In the genomic region with DNA sequence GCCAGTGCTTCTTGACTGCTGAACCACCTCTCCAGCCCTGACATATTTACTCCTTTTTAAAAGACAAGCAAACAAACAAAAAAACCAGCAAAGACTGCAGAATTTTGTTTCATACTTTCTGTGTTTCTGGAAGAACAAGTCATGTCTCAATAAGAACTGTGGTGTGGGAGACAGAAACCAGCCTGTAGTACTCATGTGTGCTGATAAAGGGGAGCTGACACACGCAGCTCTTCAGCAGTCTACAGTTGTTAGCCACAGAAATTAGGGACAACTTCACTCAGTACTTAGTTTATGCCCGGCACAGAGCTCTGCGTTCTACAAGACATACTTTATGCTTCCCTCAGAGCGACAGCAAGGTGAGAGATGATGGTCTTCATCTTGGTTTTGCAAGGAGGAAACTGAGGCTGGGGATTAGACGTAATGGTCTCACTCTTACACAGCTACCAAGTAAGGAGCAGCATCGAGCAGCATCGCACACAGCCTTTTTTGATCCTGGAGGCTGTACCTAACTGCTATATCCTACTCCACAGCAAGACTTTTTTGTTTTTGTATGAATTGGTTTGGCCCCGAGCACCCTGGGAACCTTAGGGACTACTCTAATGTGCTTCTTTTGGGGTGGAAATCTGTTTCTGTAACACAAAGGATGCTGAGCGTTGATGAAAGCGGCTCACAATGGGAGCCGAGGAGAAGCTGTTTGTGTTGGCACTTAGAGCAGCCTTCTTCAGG, we compare ENCODE assay signal across 9 mouse cellular contexts.
A peak's percentile ranks its signal among the peaks of the same experiment; 100 is the strongest.
DNase-seq lines count a peak whose midpoint lies in the region; ATAC-seq and TF ChIP-seq lines count a peak whose summit lies in the region.
"Had no signal": no experiment of that assay in that cellular context is flagged by ENCODE, and none has a peak within 500 bp of the region (broad histone marks: within the 10 kb centered on the region; RNA-seq: fewer than 3 reads in every experiment).

No protein-coding gene starts in this region.

- H3K36me3 ChIP-seq in heart, embryonic 14.5 days (ENCODE audit: control insufficient read depth, insufficient read depth, low read length): no peaks in the 10 kb centered on the region
- H3K36me3 ChIP-seq in limb, embryonic 10.5 days: no peaks in the 10 kb centered on the region
- H3K36me3 ChIP-seq in midbrain, embryonic 16.5 days (ENCODE audit: control insufficient read depth, insufficient read depth, low read length): no peaks in the 10 kb centered on the region

- WGBS in heart, embryonic 14.5 days: 44% methylated on average over 11 of the region's 11 CpGs
- whole genome bisulfite sequencing in limb, embryonic 10.5 days: 57% methylated on average over 11 of the region's 11 CpGs
- 28% methylated on average over 11 of the region's 11 CpGs for WGBS in midbrain, embryonic 16.5 days

- intact Hi-C loops in heart, postnatal 10 days (cut with DNase I): no loop called here

- no peak for DNase-seq in heart, postnatal 10 days
- no peak for DNase-seq in limb, embryonic 10.5 days (ENCODE audit: low spot score)
- DNase-seq in thymus, adult 18-20 months: no peak
- DNase-seq: thymus, postnatal 4 days had no signal

- H3K9me3 ChIP-seq in heart, embryonic 14.5 days (ENCODE audit: control insufficient read depth, low read length): no peaks in the 10 kb centered on the region
- H3K9me3 ChIP-seq in limb, embryonic 10.5 days (replicated peaks): no peaks in the 10 kb centered on the region
- H3K9me3 ChIP-seq in midbrain, embryonic 16.5 days (replicated peaks; ENCODE audit: control insufficient read depth, low read length, poor library complexity, severe bottlenecking): no peaks in the 10 kb centered on the region

- H3K27ac ChIP-seq in heart, embryonic 14.5 days (replicated peaks in 1 of 2; ENCODE audit: control insufficient read depth in 1 of 2, insufficient read depth in 1 of 2, low read depth in 2 of 2, low read length in 2 of 2): peak overlapping the region in 1 of 2 experiments; percentile 47; a peak in 2 of 4 replicates
- peak overlapping the region; percentile 0; the same call in 1 of the 2 replicates for H3K27ac ChIP-seq in embryonic fibroblast, embryonic 13.5 days (ENCODE audit: insufficient read depth, low read length)
- H3K27ac ChIP-seq in limb, embryonic 10.5 days: 0 out of 2 replicates have a peak overlapping the region, but pooled peaks have one; percentile 47
- peak overlapping the region; percentile 38; the same call in 1 of the 2 replicates for H3K27ac ChIP-seq in midbrain, embryonic 16.5 days (ENCODE audit: low read length)

- TF ChIP-seq CTCF in embryonic fibroblast, embryonic 13.5 days (IDR thresholded peaks at IDR 0.05; ENCODE audit: borderline replicate concordance, insufficient read depth, low read length): no peak

- TF ChIP-seq POLR2A in embryonic fibroblast, embryonic 13.5 days (IDR thresholded peaks at IDR 0.05; ENCODE audit: low read depth, low read length): no peak

- peak overlapping the region; percentile 22 for H3K4me2 ChIP-seq in heart, embryonic 14.5 days (ENCODE audit: low read length)
- H3K4me2 ChIP-seq in midbrain, embryonic 16.5 days (ENCODE audit: low read length): no peak overlapping the region

- peaks cover 19 to 28% of the 10 kb centered on the region in 2 experiments for H3K4me1 ChIP-seq in heart, embryonic 14.5 days (ENCODE audit: control insufficient read depth in 2 of 2, insufficient read depth in 2 of 2, low read length in 2 of 2)
- H3K4me1 ChIP-seq in embryonic fibroblast, embryonic 13.5 days (ENCODE audit: control insufficient read depth, insufficient read depth, low read length): peaks cover 14% of the 10 kb centered on the region
- peaks cover 22% of the 10 kb centered on the region for H3K4me1 ChIP-seq in limb, embryonic 10.5 days
- peaks cover 17% of the 10 kb centered on the region for H3K4me1 ChIP-seq in midbrain, embryonic 16.5 days (ENCODE audit: control insufficient read depth, insufficient read depth, low read length)

- H3K27me3 ChIP-seq in heart, embryonic 14.5 days (ENCODE audit: control insufficient read depth, insufficient read depth, low read length): no peaks in the 10 kb centered on the region
- H3K27me3 ChIP-seq in limb, embryonic 10.5 days (ENCODE audit: low read depth, poor library complexity, severe bottlenecking): peaks cover 41% of the 10 kb centered on the region
- H3K27me3 ChIP-seq in midbrain, embryonic 16.5 days (ENCODE audit: control insufficient read depth, insufficient read depth, low read depth, low read length): no peaks in the 10 kb centered on the region

- no peak overlapping the region for H3K4me3 ChIP-seq in heart, embryonic 14.5 days (ENCODE audit: control insufficient read depth in 1 of 2, insufficient read depth in 1 of 2, low read depth in 1 of 2, low read length in 2 of 2)
- no peak overlapping the region for H3K4me3 ChIP-seq in embryonic fibroblast, embryonic 13.5 days (ENCODE audit: insufficient read depth, low read length)
- no peak overlapping the region for H3K4me3 ChIP-seq in limb, embryonic 10.5 days
- H3K4me3 ChIP-seq in midbrain, embryonic 16.5 days (ENCODE audit: low read depth, low read length): no peak overlapping the region

- no peak overlapping the region for H3K9ac ChIP-seq in heart, embryonic 14.5 days (ENCODE audit: low read length)
- no peak overlapping the region for H3K9ac ChIP-seq in midbrain, embryonic 16.5 days (ENCODE audit: low read depth, low read length)

- no peak for ATAC-seq in heart, embryonic 14.5 days (ENCODE audit: insufficient number of reproducible peaks, insufficient read depth, low FRiP score, low read depth)
- ATAC-seq in midbrain, embryonic 16.5 days: no peak; the same call in 1 of the 2 replicates
- no peak for ATAC-seq in megakaryocyte, adult 5-6 weeks (ENCODE audit: poor library complexity, severe bottlenecking)
- ATAC-seq in megakaryocyte-erythroid progenitor cell, adult 5-6 weeks (replicated peaks; ENCODE audit: low FRiP score, low TSS enrichment, poor library complexity, severe bottlenecking): no peak
